Mouse (Mus musculus) frontal cortex, postnatal 25 days (tissue): ENCODE measurements around the gene Rnf144b.
A peak's percentile ranks its signal among the peaks of the same experiment; 100 is the strongest.

Source experiments
- DNase-seq, 2 experiments: peaks; one replicate each; pipeline ENCODE4 v3.0.0; 2022; ENCODE audit warnings: low spot score in 2 of 2

Gene Rnf144b

GRCm38 (mm10) chr13:47178182-47178581 lies 55.7 kb downstream of the Rnf144b start:
- DNase-seq = no peak

GRCm38 (mm10) chr13:47180776-47181175 lies 58.3 kb downstream of the Rnf144b start:
- no peak for DNase-seq

- no peak for DNase-seq
Observed at GRCm38 (mm10) chr13:47182366-47182765, 59.9 kb downstream of the Rnf144b start.

- no peak for DNase-seq
Observed at GRCm38 (mm10) chr13:47183033-47183730, 60.7 kb downstream of the Rnf144b start.

GRCm38 (mm10) chr13:47183771-47184170 lies 61.3 kb downstream of the Rnf144b start:
- no peak for DNase-seq

GRCm38 (mm10) chr13:47187836-47188235 lies 65.4 kb downstream of the Rnf144b start:
- DNase-seq = no peak

GRCm38 (mm10) chr13:47189971-47190370 lies 67.5 kb downstream of the Rnf144b start:
- no peak for DNase-seq

- no peak for DNase-seq
Observed at GRCm38 (mm10) chr13:47192200-47192599, 69.7 kb downstream of the Rnf144b start.

GRCm38 (mm10) chr13:47192771-47193170 lies 70.3 kb downstream of the Rnf144b start:
- DNase-seq = no peak

- DNase-seq = peak; percentile 43 to 46
Observed at GRCm38 (mm10) chr13:47193326-47194153, 71.1 kb downstream of the Rnf144b start.

GRCm38 (mm10) chr13:47194695-47195094 lies 72.2 kb downstream of the Rnf144b start:
- no peak for DNase-seq

- DNase-seq = no peak
Observed at GRCm38 (mm10) chr13:47195491-47195890, 73.0 kb downstream of the Rnf144b start.

- DNase-seq = no peak
Observed at GRCm38 (mm10) chr13:47200011-47200670, 77.7 kb downstream of the Rnf144b start.

- DNase-seq = no peak
Observed at GRCm38 (mm10) chr13:47201962-47202624, 79.6 kb downstream of the Rnf144b start.

GRCm38 (mm10) chr13:47210496-47210895 lies 88.0 kb downstream of the Rnf144b start:
- DNase-seq = no peak

- no peak for DNase-seq
Observed at GRCm38 (mm10) chr13:47210992-47211391, 88.5 kb downstream of the Rnf144b start.

- no peak for DNase-seq
Observed at GRCm38 (mm10) chr13:47211581-47211980, 89.1 kb downstream of the Rnf144b start.

GRCm38 (mm10) chr13:47213817-47214216 lies 91.4 kb downstream of the Rnf144b start:
- DNase-seq = no peak

GRCm38 (mm10) chr13:47214895-47215294 lies 92.4 kb downstream of the Rnf144b start:
- no peak for DNase-seq

- no peak for DNase-seq
Observed at GRCm38 (mm10) chr13:47215815-47216585, 93.5 kb downstream of the Rnf144b start.

- no peak for DNase-seq
Observed at GRCm38 (mm10) chr13:47217107-47217571, 94.7 kb downstream of the Rnf144b start.
